Mouse (Mus musculus): ENCODE data around the gene R3hcc1l. TPM values are rescaled to one million over a fixed set of nuclear protein-coding genes. Genes with fewer than 3 reads are reported as not detected.

R3hcc1l gene
- polyA plus RNA-seq, 1 experiment from 2014 or later = 13.7 TPM

DNA sequence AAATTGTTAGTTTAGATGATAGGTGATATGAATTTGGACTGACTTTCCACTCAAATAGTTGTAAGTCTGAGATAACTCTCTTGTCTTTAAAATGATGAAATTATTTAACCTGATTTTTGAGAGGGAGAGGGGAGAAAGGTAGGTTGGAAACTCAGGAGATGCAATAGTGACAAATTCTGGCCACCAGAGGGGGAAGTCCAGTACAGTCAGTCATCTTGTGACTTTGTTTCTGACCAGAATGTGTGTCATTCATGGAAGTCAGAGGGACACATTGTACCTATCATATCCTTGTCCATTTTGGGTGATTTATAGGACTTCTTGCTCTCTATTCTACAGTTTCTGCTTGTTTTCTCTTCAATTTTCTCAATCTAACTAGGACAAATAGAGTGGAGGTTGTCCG lies 19.0 kb downstream of the R3hcc1l start:
- Histone ChIP-seq H3K9ac (ENCODE audit: low read depth, low read length) (no peak overlapping the region), H3K4me2 (ENCODE audit: low read length) (no peak overlapping the region), H3K4me1 (ENCODE audit: control insufficient read depth, insufficient read depth, low read length) (no peaks in the 10 kb centered on the region), H3K27me3 (ENCODE audit: control insufficient read depth, insufficient read depth, low read depth, low read length) (no peaks in the 10 kb centered on the region), H3K9me3 (replicated peaks; ENCODE audit: control insufficient read depth, low read length, poor library complexity, severe bottlenecking) (no peaks in the 10 kb centered on the region), H3K36me3 (ENCODE audit: control insufficient read depth, insufficient read depth, low read length) (no peaks in the 10 kb centered on the region), H3K27ac (ENCODE audit: low read length) (no peak overlapping the region), H3K4me3 (ENCODE audit: low read depth, low read length) (no peak overlapping the region)
- WGBS = 94% methylated on average over 1 of the region's 1 CpGs
- no peak for ATAC-seq

GRCm38 (mm10) chr19:42538911-42539310 lies 20.4 kb downstream of the R3hcc1l start:
- no peaks in the 10 kb centered on the region for H3K9me3 ChIP-seq (replicated peaks; ENCODE audit: control insufficient read depth, low read length, poor library complexity, severe bottlenecking)
- no peaks in the 10 kb centered on the region for H3K4me1 ChIP-seq (ENCODE audit: control insufficient read depth, insufficient read depth, low read length)
- no peak overlapping the region for H3K4me3 ChIP-seq (ENCODE audit: low read depth, low read length)
- no peak overlapping the region for H3K9ac ChIP-seq (ENCODE audit: low read depth, low read length)
- H3K27me3 ChIP-seq (ENCODE audit: control insufficient read depth, insufficient read depth, low read depth, low read length) = no peaks in the 10 kb centered on the region
- no peak overlapping the region for H3K27ac ChIP-seq (ENCODE audit: low read length)
- WGBS = 89% methylated on average over 2 of the region's 2 CpGs
- H3K36me3 ChIP-seq (ENCODE audit: control insufficient read depth, insufficient read depth, low read length) = no peaks in the 10 kb centered on the region
- H3K4me2 ChIP-seq (ENCODE audit: low read length) = no peak overlapping the region
- no peak for ATAC-seq

DNA sequence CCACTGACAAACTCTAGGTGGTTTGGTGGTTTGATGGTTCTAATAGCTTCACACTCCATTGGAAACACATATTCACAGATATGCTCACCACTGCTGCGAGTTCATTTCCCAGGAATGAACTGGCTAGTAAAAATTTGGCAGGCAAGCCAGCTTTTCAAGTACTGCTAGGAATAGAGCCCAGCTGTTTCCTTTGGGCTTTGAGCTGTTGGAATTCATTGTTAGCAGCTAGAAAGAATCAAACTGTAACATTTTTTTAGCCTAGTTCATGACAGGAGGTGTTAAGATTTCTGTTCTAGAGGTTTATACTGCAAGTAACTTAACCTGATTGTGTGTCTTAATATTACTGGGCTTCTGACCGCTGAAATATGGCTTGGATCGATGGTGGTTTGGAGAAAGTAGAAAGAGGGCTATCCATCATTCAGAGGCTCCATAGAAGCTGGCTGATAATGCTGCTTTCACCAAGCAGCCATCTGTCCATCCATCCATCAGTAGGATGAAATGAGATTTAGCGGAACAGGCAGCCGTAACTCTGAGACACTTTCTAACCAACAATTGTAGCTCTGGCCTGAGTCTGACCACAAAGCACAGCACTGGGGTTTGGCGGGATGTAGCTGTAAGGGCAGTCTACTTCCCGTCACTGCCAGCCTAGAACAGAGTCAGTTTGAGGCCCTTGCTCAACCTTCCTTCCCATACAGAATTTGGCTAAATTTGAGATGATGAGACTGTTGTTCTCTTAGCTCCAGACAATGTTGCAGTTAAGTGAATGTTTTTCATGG lies 21.0 kb downstream of the R3hcc1l start:
- no peak overlapping the region for H3K4me2 ChIP-seq (ENCODE audit: low read length)
- no peak overlapping the region; the same call in 1 of the 2 replicates for H3K27ac ChIP-seq (ENCODE audit: low read length)
- no peak overlapping the region for H3K4me3 ChIP-seq (ENCODE audit: low read depth, low read length)
- no peaks in the 10 kb centered on the region for H3K4me1 ChIP-seq (ENCODE audit: control insufficient read depth, insufficient read depth, low read length)
- no peak overlapping the region for H3K9ac ChIP-seq (ENCODE audit: low read depth, low read length)
- H3K27me3 ChIP-seq (ENCODE audit: control insufficient read depth, insufficient read depth, low read depth, low read length) = no peaks in the 10 kb centered on the region
- H3K9me3 ChIP-seq (replicated peaks; ENCODE audit: control insufficient read depth, low read length, poor library complexity, severe bottlenecking) = no peaks in the 10 kb centered on the region
- H3K36me3 ChIP-seq (ENCODE audit: control insufficient read depth, insufficient read depth, low read length) = no peaks in the 10 kb centered on the region
- ATAC-seq = no peak
- whole genome bisulfite sequencing = 74% methylated on average over 7 of the region's 7 CpGs

- H3K4me3 ChIP-seq (ENCODE audit: low read depth, low read length) = no peak overlapping the region
- no peaks in the 10 kb centered on the region for H3K27me3 ChIP-seq (ENCODE audit: control insufficient read depth, insufficient read depth, low read depth, low read length)
- no peaks in the 10 kb centered on the region for H3K9me3 ChIP-seq (replicated peaks; ENCODE audit: control insufficient read depth, low read length, poor library complexity, severe bottlenecking)
- WGBS = 55% methylated on average over 3 of the region's 3 CpGs
- no peaks in the 10 kb centered on the region for H3K36me3 ChIP-seq (ENCODE audit: control insufficient read depth, insufficient read depth, low read length)
- no peak overlapping the region for H3K27ac ChIP-seq (ENCODE audit: low read length)
- no peak overlapping the region for H3K9ac ChIP-seq (ENCODE audit: low read depth, low read length)
- H3K4me1 ChIP-seq (ENCODE audit: control insufficient read depth, insufficient read depth, low read length) = no peaks in the 10 kb centered on the region
- ATAC-seq = no peak
- no peak overlapping the region for H3K4me2 ChIP-seq (ENCODE audit: low read length)
Measured at GRCm38 (mm10) chr19:42540649-42541048, 22.1 kb downstream of the R3hcc1l start.

- Histone ChIP-seq H3K27me3 (ENCODE audit: control insufficient read depth, insufficient read depth, low read depth, low read length) (no peaks in the 10 kb centered on the region), H3K4me3 (ENCODE audit: low read depth, low read length) (no peak overlapping the region), H3K36me3 (ENCODE audit: control insufficient read depth, insufficient read depth, low read length) (no peaks in the 10 kb centered on the region), H3K9ac (ENCODE audit: low read depth, low read length) (no peak overlapping the region), H3K4me2 (ENCODE audit: low read length) (no peak overlapping the region), H3K27ac (ENCODE audit: low read length) (no peak overlapping the region), H3K4me1 (ENCODE audit: control insufficient read depth, insufficient read depth, low read length) (no peaks in the 10 kb centered on the region), H3K9me3 (replicated peaks; ENCODE audit: control insufficient read depth, low read length, poor library complexity, severe bottlenecking) (no peaks in the 10 kb centered on the region)
- 89% methylated on average over 3 of the region's 3 CpGs for WGBS
- ATAC-seq = no peak
Measured at GRCm38 (mm10) chr19:42558701-42559100, 40.1 kb downstream of the R3hcc1l start.

DNA sequence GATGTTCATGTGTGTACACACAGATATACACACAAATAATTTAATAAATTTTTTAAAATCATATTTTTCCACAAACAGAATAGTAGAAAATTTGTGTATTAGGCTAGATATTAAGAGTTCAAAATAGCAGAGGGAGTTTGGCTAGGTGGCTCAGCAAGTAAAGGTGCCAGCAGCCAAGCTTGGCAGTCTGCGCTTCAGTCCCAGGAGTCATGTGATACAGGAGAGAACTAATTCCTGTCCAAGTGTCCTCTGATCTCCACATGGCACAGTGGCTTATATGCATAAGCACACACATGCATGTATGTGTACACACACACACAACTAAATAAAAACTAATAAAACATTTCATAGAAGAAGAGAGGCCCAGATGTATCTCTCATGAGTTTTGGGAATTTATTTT lies 43.4 kb downstream of the R3hcc1l start:
- WGBS = 91% methylated on average over 1 of the region's 1 CpGs
- H3K4me3 ChIP-seq (ENCODE audit: low read depth, low read length) = no peak overlapping the region
- no peaks in the 10 kb centered on the region for H3K4me1 ChIP-seq (ENCODE audit: control insufficient read depth, insufficient read depth, low read length)
- H3K36me3 ChIP-seq (ENCODE audit: control insufficient read depth, insufficient read depth, low read length) = no peaks in the 10 kb centered on the region
- H3K9me3 ChIP-seq (replicated peaks; ENCODE audit: control insufficient read depth, low read length, poor library complexity, severe bottlenecking) = no peaks in the 10 kb centered on the region
- H3K9ac ChIP-seq (ENCODE audit: low read depth, low read length) = no peak overlapping the region
- H3K27me3 ChIP-seq (ENCODE audit: control insufficient read depth, insufficient read depth, low read depth, low read length) = no peaks in the 10 kb centered on the region
- H3K27ac ChIP-seq (ENCODE audit: low read length) = no peak overlapping the region
- no peak overlapping the region for H3K4me2 ChIP-seq (ENCODE audit: low read length)
- ATAC-seq = no peak

- Histone ChIP-seq H3K36me3 (ENCODE audit: control insufficient read depth, insufficient read depth, low read length) (no peaks in the 10 kb centered on the region), H3K4me2 (ENCODE audit: low read length) (no peak overlapping the region), H3K27ac (ENCODE audit: low read length) (no peak overlapping the region), H3K9ac (ENCODE audit: low read depth, low read length) (no peak overlapping the region), H3K9me3 (replicated peaks; ENCODE audit: control insufficient read depth, low read length, poor library complexity, severe bottlenecking) (no peaks in the 10 kb centered on the region), H3K4me1 (ENCODE audit: control insufficient read depth, insufficient read depth, low read length) (no peaks in the 10 kb centered on the region), H3K4me3 (ENCODE audit: low read depth, low read length) (no peak overlapping the region), H3K27me3 (ENCODE audit: control insufficient read depth, insufficient read depth, low read depth, low read length) (no peaks in the 10 kb centered on the region)
- 99% methylated on average over 3 of the region's 3 CpGs for WGBS
- ATAC-seq = no peak
Measured at GRCm38 (mm10) chr19:42562981-42563380, 44.4 kb downstream of the R3hcc1l start.

DNA sequence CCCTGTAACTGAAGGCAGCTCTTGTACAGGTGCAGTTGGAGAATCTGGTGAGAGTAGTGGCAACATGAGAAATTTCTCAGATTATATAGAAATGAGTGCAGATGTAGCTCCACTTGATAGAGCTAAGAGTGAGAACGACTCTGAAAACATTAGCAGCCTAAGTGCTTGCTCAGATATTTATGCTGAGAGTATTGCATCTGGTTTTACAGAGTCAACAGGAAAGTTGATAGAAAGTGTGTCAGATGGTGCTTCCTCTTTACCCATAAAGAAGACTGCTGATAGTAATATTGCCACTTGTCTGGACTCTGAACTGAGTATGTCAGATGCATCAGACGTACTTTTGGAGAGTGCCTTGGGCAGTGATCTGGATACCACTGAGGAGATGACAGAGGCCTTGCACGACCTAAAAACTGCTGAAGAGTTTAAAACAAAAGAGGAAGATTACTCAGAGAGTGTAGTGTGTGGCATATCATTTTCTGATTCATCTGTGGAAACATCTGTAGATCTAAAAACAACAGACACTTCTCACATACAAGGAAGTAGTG lies 45.2 kb downstream of the R3hcc1l start:
- H3K27me3 ChIP-seq (ENCODE audit: control insufficient read depth, insufficient read depth, low read depth, low read length) = no peaks in the 10 kb centered on the region
- H3K27ac ChIP-seq (ENCODE audit: low read length) = no peak overlapping the region
- ATAC-seq = no peak
- H3K36me3 ChIP-seq (ENCODE audit: control insufficient read depth, insufficient read depth, low read length) = no peaks in the 10 kb centered on the region
- H3K4me2 ChIP-seq (ENCODE audit: low read length) = no peak overlapping the region
- no peak overlapping the region for H3K4me3 ChIP-seq (ENCODE audit: low read depth, low read length)
- H3K9ac ChIP-seq (ENCODE audit: low read depth, low read length) = no peak overlapping the region
- WGBS = 87% methylated on average over 3 of the region's 3 CpGs
- H3K4me1 ChIP-seq (ENCODE audit: control insufficient read depth, insufficient read depth, low read length) = no peaks in the 10 kb centered on the region
- H3K9me3 ChIP-seq (replicated peaks; ENCODE audit: control insufficient read depth, low read length, poor library complexity, severe bottlenecking) = no peaks in the 10 kb centered on the region

DNA sequence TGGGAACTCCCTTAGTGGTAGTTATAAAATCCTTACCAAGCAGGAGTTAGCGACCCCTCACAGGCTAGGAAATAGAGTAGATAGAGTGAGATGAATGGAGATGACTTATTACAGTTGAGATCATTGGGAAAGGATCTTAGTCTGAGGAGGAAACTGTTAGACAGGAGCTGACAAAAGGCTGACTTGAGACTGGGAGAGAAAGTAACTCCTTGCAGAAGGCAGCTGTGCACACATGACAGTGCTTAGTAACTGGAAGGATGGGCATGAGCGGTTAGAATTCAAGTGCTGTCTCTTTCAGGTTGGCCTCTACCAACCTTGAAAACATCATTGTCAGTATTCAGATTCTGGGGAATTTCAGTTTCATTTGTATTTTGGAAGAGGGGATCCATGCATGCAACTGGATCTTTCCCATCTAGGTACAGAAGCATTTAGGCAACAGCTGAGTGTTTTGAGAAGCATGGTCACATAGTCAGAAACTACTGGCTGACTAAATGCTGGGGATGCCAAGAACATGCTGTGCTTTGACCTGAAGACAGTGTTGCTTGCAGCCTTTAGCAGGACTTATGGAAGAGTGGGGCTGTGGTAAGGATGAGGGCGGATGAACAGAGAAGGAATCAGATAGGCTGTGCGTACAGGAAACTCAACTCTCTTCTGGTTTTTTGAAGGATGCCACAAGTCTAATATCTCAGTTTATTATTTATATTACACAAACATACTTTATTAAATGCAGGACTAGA lies 47.9 kb downstream of the R3hcc1l start:
- no peaks in the 10 kb centered on the region for H3K9me3 ChIP-seq (replicated peaks; ENCODE audit: control insufficient read depth, low read length, poor library complexity, severe bottlenecking)
- WGBS = 98% methylated on average over 4 of the region's 4 CpGs
- ATAC-seq = no peak
- H3K4me3 ChIP-seq (ENCODE audit: low read depth, low read length) = no peak overlapping the region
- no peaks in the 10 kb centered on the region for H3K27me3 ChIP-seq (ENCODE audit: control insufficient read depth, insufficient read depth, low read depth, low read length)
- H3K4me2 ChIP-seq (ENCODE audit: low read length) = no peak overlapping the region
- H3K9ac ChIP-seq (ENCODE audit: low read depth, low read length) = no peak overlapping the region
- H3K4me1 ChIP-seq (ENCODE audit: control insufficient read depth, insufficient read depth, low read length) = peaks cover 9% of the 10 kb centered on the region; the same call in 1 of the 2 replicates
- no peak overlapping the region for H3K27ac ChIP-seq (ENCODE audit: low read length)
- no peaks in the 10 kb centered on the region for H3K36me3 ChIP-seq (ENCODE audit: control insufficient read depth, insufficient read depth, low read length)
